Mouse (Mus musculus): Measurements from ENCODE around the gene Hoxa9.

DNA sequence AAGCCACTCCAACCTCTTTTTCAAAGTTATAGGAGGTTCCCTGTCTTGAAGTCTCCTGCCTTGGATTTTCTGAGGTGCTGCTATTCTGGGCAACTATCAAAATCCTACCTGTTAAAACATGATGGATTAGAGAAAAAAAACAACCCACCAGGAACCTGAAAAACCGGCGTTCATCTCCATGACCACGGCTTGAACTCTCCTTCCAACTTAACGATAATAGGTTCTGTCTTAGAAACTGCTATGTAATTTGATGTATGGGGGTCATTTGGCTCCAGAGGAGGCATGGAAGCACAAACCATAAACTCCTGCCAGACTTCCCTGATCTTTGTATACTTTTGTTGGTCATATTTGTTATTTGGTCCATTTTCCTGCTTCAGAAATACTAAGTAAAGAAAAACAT is 57.2 kb downstream of the Hoxa9 start:
- no peak for TF ChIP-seq CTCF (IDR thresholded peaks at IDR 0.05; ENCODE audit: borderline replicate concordance, insufficient read depth, low read length)
- TF ChIP-seq POLR2A (IDR thresholded peaks at IDR 0.05; ENCODE audit: low read depth, low read length), result no peak
